Mouse (Mus musculus) forebrain, postnatal 0 days (tissue): ENCODE results near the gene Rfx4. TPM values are rescaled to one million over a fixed set of nuclear protein-coding genes. Genes with fewer than 3 reads are reported as not detected.

Source experiments
- ATAC-seq: fragments of 200-750 bp; cut with Nextera tagmentation; 2 replicates; pipeline ENCODE4 v1.8.0; 2017; ENCODE audit warnings: mild to moderate bottlenecking, moderate library complexity
- DNase-seq: peaks from one replicate; pipeline ENCODE4 v3.0.0-alpha.2; 2015
- H3K27ac ChIP-seq: fragments of 300-500 bp; sonication (generic); 2 replicates; pipeline ENCODE4 v1.5.1; 2014; ENCODE audit warnings: low read depth, mild to moderate bottlenecking, antibody characterized with exemption, low read length, moderate library complexity, mixed read lengths
- H3K27me3 ChIP-seq: fragments of 300-500 bp; sonication (generic); 2 replicates; pipeline ENCODE4 v1.6.1; 2014; ENCODE audit warnings: mild to moderate bottlenecking, low read length, mixed read lengths; ENCODE audit not compliant: insufficient read depth
- H3K36me3 ChIP-seq: fragments of 300-500 bp; sonication (generic); 2 replicates; pipeline ENCODE4 v1.6.1; 2014; ENCODE audit warnings: mild to moderate bottlenecking, moderate library complexity; ENCODE audit not compliant: insufficient read depth
- H3K4me1 ChIP-seq: fragments of 300-500 bp; sonication (generic); 2 replicates; pipeline ENCODE4 v1.6.1; 2014; ENCODE audit warnings: antibody characterized with exemption; ENCODE audit not compliant: insufficient read depth
- H3K4me2 ChIP-seq: fragments of 300-500 bp; sonication (generic); 2 replicates; pipeline ENCODE4 v1.6.1; 2014; ENCODE audit warnings: low read depth, mild to moderate bottlenecking, moderate library complexity
- H3K4me3 ChIP-seq: fragments of 300-500 bp; sonication (generic); 2 replicates; pipeline ENCODE4 v1.5.1; 2014; ENCODE audit warnings: low read depth, low read length, mixed read lengths
- H3K9ac ChIP-seq: fragments of 300-500 bp; sonication (generic); 2 replicates; pipeline ENCODE4 v1.6.1; 2014; ENCODE audit warnings: mild to moderate bottlenecking
- H3K9me3 ChIP-seq: fragments of 300-500 bp; sonication (generic); 2 replicates; pipeline ENCODE4 v1.6.1; 2016; ENCODE audit warnings: low read length
- CTCF ChIP-seq: sonication (generic); IDR thresholded peaks from 2 replicates; pipeline ENCODE4 v1.5.1; 2016; ENCODE audit warnings: antibody characterized with exemption, control low read depth, low read depth
- WGBS: fragments of 180-500 bp; shearing (Covaris S2); extraction: QIAGEN DNeasy Blood & Tissue Kit; methylation state at CpG from one replicate; pipeline ENCODE4 v1.1.7; 2014; 5-methylcytosine and 5-hydroxymethylcytosine counted together
- polyA plus RNA-seq: library from polyadenylated mRNA; unstranded; fragments of >200 nt; fragmentation: Nextera tagmentation; extraction: Ambion mirVana; gene quantifications from 2 replicates; pipeline ENCODE4 v1.2.1, GENCODE M21; 2015
- total RNA-seq: library from RNA; depleted of rRNA; stranded (reverse); fragments of >200 nt; gene quantifications from 2 replicates; pipeline ENCODE4 v1.2.3, GENCODE M21; 2014; rRNA removed

Rfx4 gene
- total and polyA plus RNA-seq, 2 experiments from 2014 or later: 7.3 to 8.1 TPM

- Histone ChIP-seq H3K9me3 (no peaks in the 10 kb centered on the region), H3K36me3 (peaks cover 18% of the 10 kb centered on the region), H3K4me3 (no peak overlapping the region), H3K4me2 (no peak overlapping the region), H3K27me3 (no peaks in the 10 kb centered on the region), H3K4me1 (no peaks in the 10 kb centered on the region), H3K9ac (no peak overlapping the region), H3K27ac (no peak overlapping the region)
- DNase-seq (no peak), ATAC-seq (no peak)
- WGBS: 64% methylated on average over 8 of the region's 8 CpGs
- no peak for TF ChIP-seq CTCF
Observed at GRCm38 (mm10) chr10:84948970-84949683, 193.3 kb downstream of the Rfx4 start.

- no peaks in the 10 kb centered on the region for H3K27me3 ChIP-seq
- TF ChIP-seq CTCF: no peak
- no peaks in the 10 kb centered on the region for H3K4me1 ChIP-seq
- no peak overlapping the region for H3K27ac ChIP-seq
- H3K4me2 ChIP-seq: no peak overlapping the region
- no peak for ATAC-seq
- no peak overlapping the region for H3K9ac ChIP-seq
- peaks cover 18% of the 10 kb centered on the region for H3K36me3 ChIP-seq
- no peak overlapping the region for H3K4me3 ChIP-seq
- DNase-seq: no peak
- no peaks in the 10 kb centered on the region for H3K9me3 ChIP-seq
- 85% methylated on average over 3 of the region's 3 CpGs for WGBS
Observed at GRCm38 (mm10) chr10:84949684-84950010, 193.8 kb downstream of the Rfx4 start.

GRCm38 (mm10) chr10:84950384-84950783, 194.5 kb downstream of the Rfx4 start:
- no peak overlapping the region for H3K9ac ChIP-seq
- TF ChIP-seq CTCF: no peak
- ATAC-seq (no peak), DNase-seq (no peak)
- no peaks in the 10 kb centered on the region for H3K9me3 ChIP-seq
- no peak overlapping the region for H3K27ac ChIP-seq
- 65% methylated on average over 4 of the region's 4 CpGs for WGBS
- H3K27me3 ChIP-seq: no peaks in the 10 kb centered on the region
- H3K4me3 ChIP-seq: no peak overlapping the region
- no peaks in the 10 kb centered on the region for H3K4me1 ChIP-seq
- H3K4me2 ChIP-seq: no peak overlapping the region
- peaks cover 18% of the 10 kb centered on the region for H3K36me3 ChIP-seq

- H3K4me2 ChIP-seq: no peak overlapping the region
- H3K4me3 ChIP-seq: no peak overlapping the region
- no peaks in the 10 kb centered on the region for H3K9me3 ChIP-seq
- H3K9ac ChIP-seq: no peak overlapping the region
- ATAC-seq (no peak), DNase-seq (no peak)
- no peaks in the 10 kb centered on the region for H3K27me3 ChIP-seq
- no peak overlapping the region for H3K27ac ChIP-seq
- no peaks in the 10 kb centered on the region for H3K4me1 ChIP-seq
- 92% methylated on average over 10 of the region's 10 CpGs for WGBS
- no peaks in the 10 kb centered on the region; the same call in none of the 2 replicates for H3K36me3 ChIP-seq
- no peak for TF ChIP-seq CTCF
Observed at GRCm38 (mm10) chr10:84954236-84954635, 198.4 kb downstream of the Rfx4 start.

Other genes starting within 250 kb of the Rfx4 start
- 49.1 and 66.3 TPM in 2 replicates for gene Ckap4, start 222.0 kb upstream of the Rfx4 start, total RNA-seq
- 39.9 and 50.1 TPM in 2 replicates for gene Ckap4, start 222.0 kb upstream of the Rfx4 start, polyA plus RNA-seq
- gene Tcp11l2, start 179.4 kb upstream of the Rfx4 start, total RNA-seq: 14.3 and 20.1 TPM in 2 replicates
- 21.6 and 24.9 TPM in 2 replicates for gene Tcp11l2, start 179.4 kb upstream of the Rfx4 start, polyA plus RNA-seq
- gene Polr3b, start 133.8 kb upstream of the Rfx4 start, total RNA-seq: 13.6 and 17.1 TPM in 2 replicates
- gene Polr3b, start 133.8 kb upstream of the Rfx4 start, polyA plus RNA-seq: 5.9 and 8.8 TPM in 2 replicates
- gene Ric8b, start 161.6 kb downstream of the Rfx4 start, total RNA-seq: 48.2 and 63.8 TPM in 2 replicates
- gene Ric8b, start 161.6 kb downstream of the Rfx4 start, polyA plus RNA-seq: 20.2 and 31.5 TPM in 2 replicates